Mouse (Mus musculus) right cerebral cortex, adult 2 months (tissue): ENCODE results near the gene Zranb2.

ENCODE experiments used
- DNase-seq, 2 experiments: peaks; one replicate each; pipeline ENCODE4 v3.0.0; 2021 to 2022; ENCODE audit warnings: low spot score in 2 of 2

Gene Zranb2

GRCm38 (mm10) chr3:157578469-157579170 is 44.7 kb downstream of the Zranb2 start:
- DNase-seq: no peak

DNA sequence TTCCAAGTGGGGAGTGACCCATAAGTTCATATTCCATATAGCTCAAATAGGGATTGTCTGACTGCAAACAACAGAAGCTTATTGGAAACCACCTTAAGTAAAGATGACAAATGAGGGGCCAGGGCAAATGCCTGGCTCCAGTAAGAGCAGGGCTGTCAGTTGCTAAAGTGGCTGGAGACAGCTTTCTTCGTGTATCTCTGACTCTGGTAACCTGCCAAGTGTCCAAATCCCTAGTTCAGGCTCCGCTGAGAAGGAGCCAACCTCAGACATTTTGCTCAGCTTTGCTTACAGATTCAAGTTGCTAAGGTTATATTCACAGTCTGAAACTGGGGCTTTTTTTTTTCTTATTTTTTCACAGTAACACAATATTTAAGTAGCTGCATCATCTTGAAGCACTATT is 45.4 kb downstream of the Zranb2 start:
- no peak for DNase-seq

DNA sequence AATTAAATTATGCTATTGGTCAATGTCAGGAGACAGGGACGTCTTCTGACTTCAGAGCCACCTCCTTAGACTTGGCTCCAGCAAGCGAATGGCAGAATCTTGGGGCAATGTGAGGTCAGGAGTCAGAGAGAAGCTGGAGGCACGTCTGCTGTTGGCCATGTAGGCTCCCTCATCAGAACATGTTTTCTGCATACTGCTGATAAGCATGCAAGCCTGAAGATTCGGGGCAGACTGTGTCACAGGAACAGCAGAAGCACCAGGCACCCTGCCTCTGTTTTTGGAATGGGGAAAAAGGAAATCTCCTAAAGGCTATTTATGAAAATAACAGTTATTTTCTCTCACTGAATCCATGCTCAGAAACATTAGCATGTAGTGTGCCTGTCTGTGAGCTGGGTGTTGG is 46.3 kb downstream of the Zranb2 start:
- no peak for DNase-seq

GRCm38 (mm10) chr3:157581755-157582154 is 47.8 kb downstream of the Zranb2 start:
- no peak for DNase-seq

GRCm38 (mm10) chr3:157582626-157583405 is 48.9 kb downstream of the Zranb2 start:
- DNase-seq: no peak

DNA sequence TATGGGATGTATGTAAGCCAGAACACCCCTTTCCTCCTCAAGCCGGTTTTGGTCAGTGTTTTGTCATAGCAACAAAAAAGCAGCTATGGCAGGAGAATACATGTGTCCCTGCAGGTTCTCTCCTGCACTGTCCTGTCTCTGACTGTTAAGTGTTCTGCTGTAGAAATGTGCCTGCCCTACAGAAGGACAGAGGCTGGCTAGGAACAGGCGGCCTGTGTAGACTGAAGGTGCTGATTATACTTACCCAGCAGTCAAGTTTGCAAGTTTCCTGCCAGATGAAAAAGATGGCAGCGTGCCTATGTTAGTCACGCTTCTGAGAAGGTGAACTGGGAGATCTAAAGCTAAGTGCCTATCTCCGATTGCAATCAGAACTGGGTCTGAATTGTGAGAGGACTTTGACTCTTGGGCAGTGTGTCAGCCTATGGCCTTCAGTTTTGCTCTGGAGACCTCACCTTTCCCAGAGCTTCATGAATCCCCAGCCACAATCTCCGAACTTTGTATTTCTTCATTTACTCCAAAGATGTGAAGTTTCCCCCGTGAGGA is 63.9 kb downstream of the Zranb2 start:
- DNase-seq: no peak
